Mouse (Mus musculus) liver, adult 2 months (tissue): ENCODE data around the gene Slc38a8. TPM values are rescaled to one million over a fixed set of nuclear protein-coding genes. Genes with fewer than 3 reads are reported as not detected.

Source experiments
- DNase-seq: peaks from one replicate; pipeline ENCODE4 v3.0.0-alpha.2; 2011; ENCODE audit warnings: low read depth, low spot score; ENCODE audit errors: extremely low read depth
- H3K27ac ChIP-seq: fragments of 200-500 bp; replicated peaks from 2 replicates; pipeline ENCODE4 v1.5.1; 2012; ENCODE audit warnings: low read depth, mild to moderate bottlenecking, control low read depth, inconsistent platforms, low read length; ENCODE audit not compliant: insufficient read depth
- H3K27me3 ChIP-seq: fragments of 200-500 bp; 2 replicates; pipeline ENCODE4 v1.6.1; 2012; ENCODE audit warnings: mild to moderate bottlenecking, moderate library complexity, low read length, inconsistent platforms; ENCODE audit not compliant: control insufficient read depth, insufficient read depth
- H3K36me3 ChIP-seq: fragments of 200-500 bp; 2 replicates; pipeline ENCODE4 v1.6.1; 2012; ENCODE audit warnings: low read length, inconsistent platforms; ENCODE audit not compliant: control insufficient read depth, insufficient read depth
- H3K4me1 ChIP-seq: fragments of 200-500 bp; 2 replicates; pipeline ENCODE4 v1.6.1; 2011; ENCODE audit warnings: low read length; ENCODE audit not compliant: control insufficient read depth, insufficient read depth
- H3K4me3 ChIP-seq: fragments of 200-500 bp; 2 replicates; pipeline ENCODE4 v1.5.1; 2011; ENCODE audit warnings: low read depth, mild to moderate bottlenecking, control low read depth, low read length, moderate library complexity; ENCODE audit not compliant: insufficient read depth
- H3K79me2 ChIP-seq: fragments of 200-500 bp; 2 replicates; pipeline ENCODE4 v1.6.1; 2012; ENCODE audit warnings: inconsistent platforms, mild to moderate bottlenecking, low read length, moderate library complexity; ENCODE audit not compliant: control insufficient read depth, insufficient read depth
- H3K9ac ChIP-seq: fragments of 200-500 bp; 2 replicates; pipeline ENCODE4 v1.6.1; 2012; ENCODE audit warnings: low read depth, mild to moderate bottlenecking, control low read depth, inconsistent platforms, low read length
- CTCF ChIP-seq: fragments of 200-500 bp; IDR thresholded peaks from 2 replicates; pipeline ENCODE4 v1.5.1; 2011; ENCODE audit warnings: low read depth, low read length, control low read depth
- POLR2A ChIP-seq: fragments of 200-500 bp; IDR thresholded peaks from 2 replicates; pipeline ENCODE4 v1.6.1; 2011; ENCODE audit warnings: low read length, control low read depth; ENCODE audit not compliant: insufficient read depth; ENCODE audit errors: extremely low read depth
- WGBS: fragments of 180-500 bp; shearing (Covaris S2); methylation state at CpG from one replicate; pipeline ENCODE4 v1.1.7; 2018; 5-methylcytosine and 5-hydroxymethylcytosine counted together
- polyA plus RNA-seq: library from polyadenylated mRNA; depleted of rRNA; stranded (reverse); fragments of >200 nt; gene quantifications from 2 replicates; pipeline ENCODE4 v1.2.3, GENCODE M21; 2012
- total RNA-seq: library from RNA; depleted of rRNA; stranded (reverse); fragments of >200 nt; gene quantifications from 2 replicates; pipeline ENCODE4 v1.2.3, GENCODE M21; 2014

Gene Slc38a8
- total and polyA plus RNA-seq, 2 experiments = not detected

DNA sequence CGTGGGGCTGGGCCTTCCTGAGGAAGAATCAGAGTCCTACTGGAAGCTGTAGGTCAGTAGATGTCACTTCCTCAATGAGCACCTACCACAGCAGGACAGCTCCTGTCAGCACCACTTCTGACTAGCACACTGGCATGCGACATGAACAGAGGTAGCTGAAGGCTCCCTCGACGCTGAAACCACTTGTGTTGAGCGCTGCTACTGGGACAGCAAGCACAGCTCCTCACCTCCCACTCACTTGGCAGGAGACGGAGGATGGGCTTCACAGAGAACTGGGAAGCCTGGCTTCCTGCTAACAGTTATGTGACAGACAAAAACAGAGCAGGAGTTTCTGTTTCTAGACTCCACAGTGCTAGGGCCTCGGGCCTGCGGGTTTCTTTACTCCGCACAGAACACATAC, 30.5 kb upstream of the Slc38a8 start:
- peaks cover 45% of the 10 kb centered on the region for H3K36me3 ChIP-seq
- H3K27ac ChIP-seq = no peak overlapping the region
- no peak for DNase-seq
- H3K79me2 ChIP-seq = no peaks in the 10 kb centered on the region
- no peaks in the 10 kb centered on the region for H3K4me1 ChIP-seq
- H3K9ac ChIP-seq = no peak overlapping the region
- TF ChIP-seq CTCF = no peak
- TF ChIP-seq POLR2A = no peak
- H3K4me3 ChIP-seq = no peak overlapping the region
- H3K27me3 ChIP-seq = no peaks in the 10 kb centered on the region
- 87% methylated on average over 9 of the region's 9 CpGs for WGBS

DNA sequence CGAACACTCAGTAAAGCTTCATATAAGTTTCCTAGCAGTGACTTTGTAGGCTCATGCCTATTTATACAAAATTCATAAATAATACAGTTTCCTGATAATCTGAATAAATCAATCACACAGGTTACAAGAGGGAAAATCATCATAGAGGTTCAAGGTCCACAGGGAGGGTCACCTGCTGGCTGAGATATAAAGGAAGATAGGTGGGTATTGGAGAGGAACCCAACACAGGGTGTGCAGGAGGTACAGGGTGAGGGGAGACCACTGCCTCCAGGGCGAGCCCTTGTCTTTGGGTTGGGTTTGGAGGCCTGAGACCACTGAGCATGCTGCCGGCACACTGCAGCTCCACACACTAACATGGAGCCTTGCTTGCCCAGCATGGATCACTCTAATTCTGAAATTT, 29.9 kb upstream of the Slc38a8 start:
- Histone ChIP-seq H3K4me1 (no peaks in the 10 kb centered on the region), H3K4me3 (no peak overlapping the region), H3K27me3 (no peaks in the 10 kb centered on the region), H3K9ac (no peak overlapping the region), H3K36me3 (peaks cover 45% of the 10 kb centered on the region), H3K27ac (no peak overlapping the region), H3K79me2 (no peaks in the 10 kb centered on the region)
- DNase-seq = no peak
- TF ChIP-seq CTCF (no peak), POLR2A (no peak)
- WGBS = 97% methylated on average over 3 of the region's 3 CpGs

DNA sequence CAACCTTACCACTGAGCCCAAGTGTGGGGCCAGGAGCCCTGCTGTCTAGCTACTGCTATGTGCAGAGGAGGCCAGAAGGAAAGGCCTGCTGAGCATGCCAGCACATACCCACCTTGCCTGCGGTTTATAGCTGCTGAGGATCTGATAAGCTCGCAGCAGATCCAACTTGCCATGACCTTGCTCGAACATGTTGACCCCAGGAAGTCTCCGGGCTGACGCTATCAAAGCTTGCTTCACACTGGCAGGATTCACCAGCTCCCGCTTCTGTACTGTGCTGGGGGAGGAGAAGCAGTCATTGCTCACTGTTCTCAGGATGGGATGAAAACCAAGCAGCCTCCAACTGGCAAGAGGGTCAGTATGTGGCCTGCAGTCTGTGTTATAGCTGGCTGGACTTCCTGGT, 29.4 kb upstream of the Slc38a8 start:
- H3K9ac ChIP-seq = no peak overlapping the region
- H3K36me3 ChIP-seq = peaks cover 45% of the 10 kb centered on the region
- H3K4me3 ChIP-seq = no peak overlapping the region
- no peak for DNase-seq
- no peaks in the 10 kb centered on the region for H3K4me1 ChIP-seq
- no peaks in the 10 kb centered on the region for H3K27me3 ChIP-seq
- H3K27ac ChIP-seq = no peak overlapping the region
- TF ChIP-seq CTCF = no peak
- no peak for TF ChIP-seq POLR2A
- H3K79me2 ChIP-seq = no peaks in the 10 kb centered on the region
- 49% methylated on average over 6 of the region's 6 CpGs for WGBS

DNA sequence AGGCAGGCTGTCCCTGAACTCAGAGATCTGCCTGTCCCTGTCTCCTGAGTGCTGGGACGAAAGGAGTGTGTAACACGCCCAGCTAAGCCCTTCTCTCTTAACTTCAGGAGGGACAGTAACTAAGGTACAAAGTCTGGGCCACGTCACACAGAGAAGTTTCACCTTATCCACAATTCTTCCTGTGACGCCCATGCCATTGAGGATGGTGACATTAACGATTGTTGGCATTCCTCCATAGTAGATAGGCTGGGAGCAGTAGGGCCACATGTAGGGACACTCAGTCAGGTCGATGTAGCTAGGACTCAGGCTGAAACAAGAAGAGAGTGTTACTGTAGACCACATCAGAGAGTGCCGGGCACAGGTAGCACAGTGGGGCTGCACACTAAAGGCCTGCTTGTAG, 27.3 kb upstream of the Slc38a8 start:
- H3K4me3 ChIP-seq = no peak overlapping the region
- 86% methylated on average over 7 of the region's 7 CpGs for WGBS
- H3K27me3 ChIP-seq = no peaks in the 10 kb centered on the region
- H3K36me3 ChIP-seq = peaks cover 42% of the 10 kb centered on the region
- H3K4me1 ChIP-seq = no peaks in the 10 kb centered on the region
- no peak for TF ChIP-seq POLR2A
- TF ChIP-seq CTCF = no peak
- DNase-seq = peak; percentile 16
- no peak overlapping the region for H3K9ac ChIP-seq
- no peaks in the 10 kb centered on the region for H3K79me2 ChIP-seq
- no peak overlapping the region for H3K27ac ChIP-seq

DNA sequence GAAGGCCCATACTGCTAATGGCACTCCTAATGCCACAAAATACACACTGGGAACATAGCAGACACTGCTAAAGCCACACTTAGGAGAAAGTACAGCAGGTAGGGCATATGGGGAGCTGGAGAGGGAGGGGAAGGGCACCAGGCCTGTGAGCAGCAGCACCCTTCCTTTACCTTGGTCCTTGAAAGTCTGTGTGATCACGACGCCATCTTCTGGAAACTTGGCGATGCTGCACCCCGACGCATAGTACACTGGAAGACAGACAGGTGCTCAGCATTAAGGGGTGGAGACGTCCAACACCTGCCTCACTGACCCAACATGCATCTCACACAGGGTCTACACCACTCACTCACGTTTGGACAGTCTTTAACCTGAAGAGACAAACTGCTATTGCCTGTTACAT, 18.6 kb upstream of the Slc38a8 start:
- TF ChIP-seq CTCF = peak; percentile 33
- no peak for TF ChIP-seq POLR2A
- no peak for DNase-seq
- H3K27me3 ChIP-seq = no peaks in the 10 kb centered on the region
- WGBS = 87% methylated on average over 7 of the region's 7 CpGs
- no peaks in the 10 kb centered on the region for H3K4me1 ChIP-seq
- no peak overlapping the region for H3K9ac ChIP-seq
- H3K36me3 ChIP-seq = peaks cover 58% of the 10 kb centered on the region
- no peaks in the 10 kb centered on the region for H3K79me2 ChIP-seq
- no peak overlapping the region for H3K4me3 ChIP-seq
- H3K27ac ChIP-seq = no peak overlapping the region

DNA sequence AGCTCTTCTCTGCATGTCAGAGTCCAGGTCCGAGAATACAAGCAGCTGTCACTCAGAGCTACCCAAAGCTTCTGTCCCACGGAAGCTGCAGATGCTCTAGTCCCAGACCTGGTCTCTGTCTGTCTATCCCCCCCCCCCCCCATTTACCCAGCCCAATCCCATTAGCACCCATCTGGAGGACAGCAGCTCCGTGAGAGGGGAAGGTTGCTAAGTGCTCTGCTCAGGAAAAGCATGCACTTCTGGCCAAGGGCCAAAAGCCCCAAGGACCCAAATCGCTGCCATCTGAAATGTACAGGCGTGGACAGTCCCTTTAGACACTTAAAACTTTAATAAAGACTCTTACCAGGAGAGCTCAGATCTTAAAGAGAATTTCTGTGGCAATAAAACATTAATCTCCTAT, 15.2 kb upstream of the Slc38a8 start:
- H3K79me2 ChIP-seq = no peaks in the 10 kb centered on the region
- H3K27ac ChIP-seq = no peak overlapping the region
- no peak overlapping the region for H3K9ac ChIP-seq
- TF ChIP-seq POLR2A (no peak), CTCF (no peak)
- H3K4me1 ChIP-seq = no peaks in the 10 kb centered on the region
- DNase-seq = no peak
- WGBS = 82% methylated on average over 5 of the region's 5 CpGs
- H3K27me3 ChIP-seq = no peaks in the 10 kb centered on the region
- H3K4me3 ChIP-seq = no peak overlapping the region
- peaks cover 55% of the 10 kb centered on the region for H3K36me3 ChIP-seq
